Mouse (Mus musculus) left cerebral cortex, adult 11 months (tissue): ENCODE results near the gene Cdh19.

ENCODE experiments used
- DNase-seq: peaks from one replicate; pipeline ENCODE4 v3.0.0; 2022; ENCODE audit warnings: low spot score

The Cdh19 gene

DNA sequence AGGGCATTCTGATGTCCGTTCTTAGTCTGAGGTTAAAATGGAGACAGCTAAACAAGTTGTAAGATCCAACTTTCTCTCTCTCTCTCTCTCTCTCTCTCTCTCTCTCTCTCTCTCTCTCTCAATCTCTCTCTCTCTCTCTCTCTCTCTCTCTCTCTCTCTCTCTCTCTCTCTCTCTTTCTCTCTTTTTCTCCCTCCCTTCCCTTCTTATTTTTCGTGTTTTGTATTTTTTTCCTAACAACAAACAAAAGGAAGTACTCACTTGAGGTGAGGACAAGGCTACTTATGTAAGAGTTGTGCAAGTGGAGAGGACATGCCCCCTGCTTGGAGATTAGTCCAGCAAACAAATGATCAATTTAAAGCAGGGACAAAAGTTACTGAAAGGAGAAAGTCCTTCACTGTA, at the start of gene Cdh19:
TSS of gene Cdh19 (minus strand) at position 101 of the 400 bp plus-strand sequence.
- no peak for DNase-seq

- DNase-seq = peak; percentile 7
Observed at GRCm38 (mm10) chr1:111020434-111021060, 43.2 kb upstream of the Cdh19 start.

DNA sequence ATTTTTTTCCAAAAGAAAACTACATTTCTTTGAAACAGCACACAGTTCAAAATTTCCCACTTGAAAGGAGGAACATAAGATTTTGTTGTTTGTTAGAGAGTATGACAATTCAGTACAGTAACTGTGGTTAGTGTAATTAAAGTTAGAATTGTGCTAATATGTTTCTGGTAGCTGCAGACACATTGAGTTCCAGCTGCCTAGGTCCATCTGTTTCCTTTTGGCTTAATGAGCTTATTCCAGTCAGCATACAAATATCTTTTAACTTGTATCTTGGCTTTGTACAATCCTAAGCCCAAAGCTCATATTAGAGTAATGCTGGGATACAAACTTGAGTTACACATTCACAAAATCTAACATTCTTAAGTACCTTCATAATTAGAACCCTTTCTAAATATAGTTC, 40.3 kb upstream of the Cdh19 start:
- no peak for DNase-seq

- no peak for DNase-seq
Observed at GRCm38 (mm10) chr1:110989824-110990223, 12.4 kb upstream of the Cdh19 start.

DNA sequence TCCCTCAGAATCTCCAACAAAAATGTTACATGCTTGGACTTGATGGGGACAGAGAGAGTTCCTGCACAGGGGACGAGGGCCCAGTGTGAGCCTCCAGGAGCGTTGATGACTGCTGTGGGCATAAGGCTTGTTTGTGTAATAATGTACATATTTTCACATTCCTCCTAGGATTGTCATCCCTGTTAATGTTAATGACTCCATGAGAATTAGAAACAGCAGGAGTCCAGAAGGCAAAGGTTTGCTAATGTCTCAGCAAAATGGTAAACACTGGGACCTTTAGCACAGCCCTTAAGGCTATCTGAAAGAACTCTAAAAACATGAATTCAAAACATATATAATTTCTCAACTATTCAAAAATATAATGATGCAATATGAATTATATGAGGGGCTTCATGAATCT, 8.2 kb downstream of the Cdh19 start:
- no peak for DNase-seq

- DNase-seq = no peak
Observed at GRCm38 (mm10) chr1:110909752-110910151, 67.6 kb downstream of the Cdh19 start.

DNA sequence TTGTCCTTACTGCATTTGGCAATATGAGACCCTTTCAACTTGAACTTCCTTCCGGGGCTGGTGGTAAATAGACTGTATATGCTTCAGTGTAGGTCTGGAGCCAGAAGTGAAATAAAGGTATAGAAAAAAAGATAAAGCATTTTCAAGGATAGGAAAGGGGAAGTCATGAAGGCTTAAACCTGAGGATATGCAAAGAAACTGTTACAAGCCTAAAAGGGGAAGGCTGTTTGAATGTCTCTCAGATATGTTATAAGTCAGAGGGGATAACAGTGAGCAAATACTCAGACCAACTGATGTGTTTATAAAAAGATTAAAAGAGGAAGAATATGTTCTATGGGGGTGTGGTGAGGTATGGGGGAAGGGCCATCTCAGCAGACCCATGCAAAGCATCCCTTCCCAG, 68.2 kb downstream of the Cdh19 start:
- DNase-seq = no peak

DNA sequence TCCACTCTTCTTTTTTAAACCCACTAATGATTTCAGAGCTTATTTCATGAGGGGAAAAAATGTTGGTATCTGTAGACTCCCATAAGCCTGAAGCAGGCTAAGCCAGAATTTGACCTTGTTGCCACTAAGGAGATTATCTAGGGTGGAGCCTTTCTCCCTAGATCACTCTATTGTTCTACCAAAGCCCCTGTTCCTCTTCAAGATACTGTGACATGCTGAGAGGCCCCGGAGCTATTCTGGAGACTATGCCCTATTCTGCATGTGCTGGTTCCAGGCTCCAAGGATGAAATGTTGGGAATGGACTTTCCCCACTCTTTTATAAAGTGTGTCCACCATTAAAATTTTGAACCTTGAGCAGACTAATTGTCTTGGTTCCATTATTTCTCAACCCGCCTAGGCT, 73.1 kb downstream of the Cdh19 start:
- no peak for DNase-seq
